Mouse (Mus musculus): Measurements from ENCODE around the gene Mfsd12. TPM values are rescaled to one million over a fixed set of nuclear protein-coding genes. Genes with fewer than 3 reads are reported as not detected.

The Mfsd12 gene
- polyA plus RNA-seq, 1 experiment from 2014 or later = 9.3 TPM

DNA sequence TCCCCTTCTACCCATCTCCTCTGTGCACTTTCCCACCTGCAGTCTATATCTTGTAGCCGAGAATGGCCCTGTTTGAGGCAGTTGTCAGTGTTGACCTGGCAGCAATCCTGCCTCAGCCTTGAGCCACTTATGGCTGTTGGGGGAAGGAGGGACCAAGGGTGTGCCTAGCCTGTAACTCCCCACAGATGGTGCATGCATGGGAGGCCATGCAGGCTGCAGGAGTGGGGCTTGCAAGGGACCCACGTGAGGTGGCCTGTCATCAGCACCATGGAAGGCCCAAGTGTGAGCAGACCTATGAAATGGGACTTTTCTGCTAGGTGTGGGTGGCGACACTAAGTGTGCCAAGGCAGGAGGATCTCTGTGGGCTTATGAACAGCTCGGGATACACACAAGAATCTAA lies 7.8 kb downstream of the Mfsd12 start:
- Histone ChIP-seq H3K4me1 (peaks cover 80% of the 10 kb centered on the region), H3K36me3 (peaks cover 59% of the 10 kb centered on the region), H3K27me3 (ENCODE audit: low read depth, poor library complexity, severe bottlenecking) (peaks cover 33% of the 10 kb centered on the region), H3K4me3 (peak overlapping the region; percentile 52), H3K27ac (replicated peaks) (peak overlapping the region; percentile 78), H3K9me3 (replicated peaks) (no peaks in the 10 kb centered on the region)
- 37% methylated on average over 4 of the region's 4 CpGs for WGBS
- DNase-seq (ENCODE audit: low spot score) = no peak

DNA sequence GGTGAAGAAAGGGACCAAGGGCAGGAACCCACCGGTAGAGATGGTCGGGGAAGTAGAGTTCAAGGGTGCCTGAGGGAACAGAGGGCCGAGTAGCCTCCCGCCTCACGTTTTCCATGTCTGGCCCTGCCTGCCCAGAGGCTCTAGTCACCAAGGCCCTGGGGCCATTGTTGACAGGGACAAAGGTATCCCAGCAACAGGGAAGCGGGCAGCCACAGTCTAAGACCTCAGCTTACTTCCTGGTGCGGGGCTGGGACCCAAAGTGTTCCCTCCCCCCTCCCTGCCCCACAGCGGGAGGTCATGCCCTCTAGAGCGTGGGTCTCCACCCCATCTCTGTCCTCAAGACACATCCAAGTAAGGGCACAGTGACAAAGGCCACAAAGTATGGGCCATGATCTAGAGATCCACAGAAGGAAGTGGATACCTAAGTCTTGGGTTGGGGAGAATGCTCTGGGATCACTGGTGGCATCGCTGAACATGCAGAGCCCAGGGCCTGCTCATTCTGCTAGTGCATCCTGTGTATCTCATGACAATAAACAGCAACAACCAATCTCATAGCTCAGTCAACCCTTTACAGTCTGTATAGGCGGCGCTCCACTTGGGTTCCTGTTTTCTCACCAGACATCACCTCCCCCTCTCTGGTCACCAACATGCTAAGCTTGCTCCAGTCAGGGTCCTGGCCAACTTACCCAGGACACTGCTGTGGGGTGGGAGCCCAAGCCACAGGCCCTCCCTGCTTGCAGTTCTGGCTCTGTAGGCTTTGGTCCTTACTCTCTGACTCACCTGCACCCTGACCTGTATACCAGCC lies 8.6 kb downstream of the Mfsd12 start, which contains the start of gene 4930404N11Rik:
TSS of gene 4930404N11Rik (minus strand) at position 145 of the 805 bp plus-strand sequence.
- H3K27ac ChIP-seq (replicated peaks) = peak within 1 kb of the TSS; percentile 78

DNA sequence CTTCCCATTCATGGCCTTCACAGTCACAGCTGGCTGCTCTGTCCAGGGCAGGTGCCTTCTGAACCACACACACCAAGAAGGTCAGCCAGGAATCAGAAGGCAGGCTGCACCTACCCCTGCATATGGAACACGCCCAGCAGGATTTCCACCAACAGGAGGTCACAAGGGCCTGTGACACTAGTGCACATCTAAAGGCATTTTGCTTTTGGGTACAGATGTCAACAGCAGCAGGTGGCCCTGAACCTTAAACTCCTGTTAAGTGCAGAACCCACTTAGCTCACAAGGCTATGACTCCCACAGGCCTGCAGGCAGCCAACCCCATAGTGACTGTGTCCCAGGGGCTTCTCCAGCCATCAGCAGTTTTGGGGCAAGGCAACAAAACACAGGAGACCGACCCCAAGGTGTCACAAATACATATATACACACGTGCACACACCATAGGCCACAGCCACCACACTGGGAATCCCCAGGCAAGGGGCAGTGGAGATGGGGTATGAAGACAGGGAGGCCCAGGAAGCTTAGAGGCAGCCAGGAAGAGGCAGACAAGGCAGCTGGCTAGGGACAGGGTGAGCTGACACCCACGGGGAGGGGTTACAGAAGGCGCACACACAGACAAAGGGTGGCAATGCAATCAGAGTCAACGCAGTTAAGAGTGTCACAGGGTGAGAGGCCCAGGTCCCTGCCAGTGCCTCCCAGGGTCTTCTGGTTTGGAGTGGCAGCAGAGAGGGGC lies 9.4 kb downstream of the Mfsd12 start:
- Histone ChIP-seq H3K27ac (replicated peaks) (peak overlapping the region; percentile 78), H3K36me3 (peaks cover 68% of the 10 kb centered on the region)
- no peak for DNase-seq (ENCODE audit: low spot score)

More for the DNA sequence above, 8.6 kb downstream of the Mfsd12 start, which contains the start of gene 4930404N11Rik:
- 21% methylated on average over 12 of the region's 12 CpGs for WGBS
- H3K27me3 ChIP-seq (ENCODE audit: low read depth, poor library complexity, severe bottlenecking) = peaks cover 33% of the 10 kb centered on the region
- H3K36me3 ChIP-seq = peaks cover 67% of the 10 kb centered on the region
- peak within 1 kb of the TSS; percentile 52 for H3K4me3 ChIP-seq
- peak; percentile 84 for DNase-seq (ENCODE audit: low spot score)
- H3K9me3 ChIP-seq (replicated peaks) = no peaks in the 10 kb centered on the region
- peaks cover 72% of the 10 kb centered on the region for H3K4me1 ChIP-seq

DNA sequence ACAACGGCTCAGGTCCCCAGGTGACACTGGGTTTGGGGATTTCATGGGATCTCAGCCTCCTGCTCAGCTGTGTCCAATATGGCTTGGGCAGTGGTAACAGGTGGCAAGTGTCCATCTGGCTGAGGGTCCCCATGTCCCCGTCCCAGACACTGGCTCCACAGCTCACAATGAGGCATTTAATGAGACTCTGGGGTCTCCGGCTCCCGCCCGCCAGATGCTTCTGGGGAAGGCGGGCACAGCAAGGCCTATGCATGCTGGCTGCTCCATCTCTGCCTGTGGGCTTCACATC lies 9.9 kb downstream of the Mfsd12 start:
- WGBS = 84% methylated on average over 6 of the region's 6 CpGs
- H3K4me1 ChIP-seq = peaks cover 64% of the 10 kb centered on the region
- H3K4me3 ChIP-seq = no peak overlapping the region
- DNase-seq (ENCODE audit: low spot score) = no peak
- H3K27ac ChIP-seq (replicated peaks) = 0 out of 2 replicates have a peak overlapping the region, but pooled peaks have one; percentile 78
- no peaks in the 10 kb centered on the region for H3K9me3 ChIP-seq (replicated peaks)
- H3K27me3 ChIP-seq (ENCODE audit: low read depth, poor library complexity, severe bottlenecking) = peaks cover 29% of the 10 kb centered on the region
- H3K36me3 ChIP-seq = peaks cover 68% of the 10 kb centered on the region

More for the DNA sequence above, 9.4 kb downstream of the Mfsd12 start:
- Histone ChIP-seq H3K9me3 (replicated peaks) (no peaks in the 10 kb centered on the region), H3K4me3 (peak overlapping the region; percentile 52; the same call in 1 of the 2 replicates), H3K4me1 (peaks cover 65% of the 10 kb centered on the region), H3K27me3 (ENCODE audit: low read depth, poor library complexity, severe bottlenecking) (peaks cover 33% of the 10 kb centered on the region)
- WGBS = 81% methylated on average over 6 of the region's 6 CpGs

DNA sequence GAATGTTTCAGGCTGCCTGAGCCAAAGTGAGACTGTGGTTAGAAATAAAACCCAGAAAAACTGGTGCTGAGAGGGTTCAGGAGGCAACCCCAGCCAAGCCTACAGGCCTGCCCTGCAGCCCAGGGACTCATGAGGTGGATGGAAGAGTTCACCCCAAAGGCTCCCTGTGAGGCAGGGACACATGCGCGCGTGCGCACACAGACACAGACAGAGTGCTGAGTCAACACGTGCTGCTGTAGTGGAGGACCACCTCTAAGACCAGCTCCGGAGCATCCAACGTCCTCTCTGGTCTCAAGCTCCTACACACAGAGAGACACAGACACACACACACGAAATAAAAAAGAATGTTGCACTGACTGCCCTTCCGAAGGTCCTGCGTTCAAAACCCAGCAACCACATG lies 18.0 kb downstream of the Mfsd12 start:
- Histone ChIP-seq H3K27me3 (ENCODE audit: low read depth, poor library complexity, severe bottlenecking) (no peaks in the 10 kb centered on the region), H3K9me3 (replicated peaks) (no peaks in the 10 kb centered on the region), H3K27ac (replicated peaks) (no peak overlapping the region), H3K4me3 (peak overlapping the region; percentile 20; the same call in 1 of the 2 replicates), H3K36me3 (peaks cover 64% of the 10 kb centered on the region), H3K4me1 (peaks cover 47% of the 10 kb centered on the region)
- DNase-seq (ENCODE audit: low spot score) = no peak
- 93% methylated on average over 10 of the region's 10 CpGs for WGBS

DNA sequence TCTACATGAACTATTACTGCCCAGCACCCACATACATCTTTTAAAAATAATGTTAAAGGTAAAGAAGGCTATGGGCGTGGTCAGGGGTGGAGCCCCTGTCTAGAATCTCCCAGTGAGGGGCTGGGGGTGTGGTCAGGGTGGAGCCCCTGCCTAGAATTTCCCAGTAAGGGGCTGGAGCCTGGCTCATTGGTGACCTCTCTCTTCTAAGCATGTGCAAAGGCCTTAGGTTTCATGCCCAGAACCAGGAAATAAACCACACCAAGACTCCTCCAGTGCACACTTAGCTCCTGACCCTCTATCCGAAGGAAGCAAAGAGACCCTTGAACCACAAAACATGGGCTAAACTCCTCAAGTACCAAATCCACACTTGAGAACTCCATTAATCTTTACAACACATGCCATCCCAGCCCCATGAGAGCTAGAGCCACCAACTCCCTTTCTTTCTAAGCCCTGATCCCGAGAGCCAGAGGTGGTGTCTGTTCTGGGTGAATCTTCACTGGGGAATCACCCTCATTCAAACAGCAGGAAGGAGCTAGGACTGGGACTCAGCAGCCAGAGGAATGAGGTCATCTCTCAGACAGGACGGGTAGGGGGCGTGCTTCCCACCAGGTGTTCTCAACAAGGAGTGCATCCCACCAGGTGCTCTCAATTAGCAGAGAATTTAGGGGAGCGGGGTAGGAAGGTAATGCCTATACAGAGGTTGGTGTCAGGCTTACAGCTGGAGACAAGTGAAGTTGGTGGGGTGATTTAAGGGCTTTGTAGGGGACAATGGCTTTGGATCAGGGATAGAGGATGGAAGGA lies 19.5 kb downstream of the Mfsd12 start:
- WGBS = 49% methylated on average over 6 of the region's 6 CpGs
- Histone ChIP-seq H3K4me1 (peaks cover 47% of the 10 kb centered on the region), H3K36me3 (peaks cover 49% of the 10 kb centered on the region), H3K27me3 (ENCODE audit: low read depth, poor library complexity, severe bottlenecking) (no peaks in the 10 kb centered on the region), H3K27ac (replicated peaks) (peak overlapping the region; percentile 97), H3K9me3 (replicated peaks) (no peaks in the 10 kb centered on the region), H3K4me3 (peak overlapping the region; percentile 93)
- DNase-seq (ENCODE audit: low spot score) = no peak

DNA sequence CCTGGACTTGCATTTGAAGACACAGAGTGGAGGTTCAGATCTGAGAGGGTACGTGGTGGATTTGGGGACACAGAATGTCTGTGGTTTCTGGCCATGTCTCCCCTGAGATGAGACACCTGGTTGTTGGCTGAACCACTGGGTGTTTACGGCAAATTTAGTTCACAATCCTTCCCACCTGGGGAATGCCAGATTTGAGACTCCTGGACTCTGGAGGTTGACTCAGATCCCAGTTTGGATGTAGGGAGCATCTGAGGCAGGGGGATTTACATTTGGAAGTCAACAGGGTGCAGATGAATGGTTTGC lies 20.0 kb downstream of the Mfsd12 start:
- Histone ChIP-seq H3K4me3 (peak overlapping the region; percentile 93), H3K27me3 (ENCODE audit: low read depth, poor library complexity, severe bottlenecking) (no peaks in the 10 kb centered on the region), H3K27ac (replicated peaks) (peak overlapping the region; percentile 97), H3K4me1 (peaks cover 42% of the 10 kb centered on the region), H3K9me3 (replicated peaks) (no peaks in the 10 kb centered on the region), H3K36me3 (peaks cover 44% of the 10 kb centered on the region)
- 69% methylated on average over 2 of the region's 2 CpGs for WGBS
- no peak for DNase-seq (ENCODE audit: low spot score)

DNA sequence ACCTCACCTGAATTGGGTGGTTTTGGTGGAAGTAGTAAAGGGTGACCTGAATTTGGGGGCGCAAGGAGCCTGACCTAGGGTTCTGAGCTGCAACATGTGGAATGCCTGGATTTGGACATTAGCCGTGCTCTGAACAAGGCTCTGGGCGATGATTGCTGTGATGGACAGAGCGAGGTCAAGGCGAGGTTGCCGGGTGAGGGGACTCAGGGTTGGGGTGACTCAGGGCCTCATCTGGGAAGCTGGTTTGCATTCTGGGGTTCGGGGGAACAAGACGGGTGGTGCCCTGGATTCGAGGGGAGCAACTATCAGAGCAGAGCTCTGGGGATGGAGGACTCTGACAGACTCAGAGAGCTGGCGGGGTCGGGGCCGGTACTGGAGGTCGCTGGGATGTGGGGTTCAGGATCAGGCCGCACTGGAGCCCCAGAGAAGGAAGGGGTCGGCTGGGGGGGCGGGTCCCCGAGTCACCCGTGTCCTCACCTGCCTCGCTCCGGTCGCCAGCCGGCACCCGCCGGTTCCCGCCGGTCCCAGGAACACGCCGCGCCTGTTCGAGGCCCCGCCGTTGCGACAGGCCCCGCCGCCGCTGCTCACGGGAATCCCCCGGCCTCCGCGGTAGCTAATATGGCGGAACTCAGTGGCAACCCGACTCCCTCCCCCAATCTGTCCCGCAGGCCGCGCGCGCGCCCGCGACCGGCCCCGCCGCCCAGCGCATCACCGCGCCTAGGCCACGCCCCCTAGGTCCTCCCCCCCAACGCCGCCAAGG lies 20.7 kb downstream of the Mfsd12 start, which contains the start of gene Fzr1:
TSS of gene Fzr1 (minus strand) at position 724 of the 760 bp plus-strand sequence.
- H3K4me1 ChIP-seq = peaks cover 38% of the 10 kb centered on the region
- H3K36me3 ChIP-seq = peaks cover 37% of the 10 kb centered on the region
- H3K27ac ChIP-seq (replicated peaks) = peak within 1 kb of the TSS; percentile 97
- H3K27me3 ChIP-seq (ENCODE audit: low read depth, poor library complexity, severe bottlenecking) = no peaks in the 10 kb centered on the region
- DNase-seq (ENCODE audit: low spot score) = no peak
- 1% methylated on average over 59 of the region's 59 CpGs for WGBS
- peak within 1 kb of the TSS; percentile 93 for H3K4me3 ChIP-seq
- H3K9me3 ChIP-seq (replicated peaks) = no peaks in the 10 kb centered on the region

DNA sequence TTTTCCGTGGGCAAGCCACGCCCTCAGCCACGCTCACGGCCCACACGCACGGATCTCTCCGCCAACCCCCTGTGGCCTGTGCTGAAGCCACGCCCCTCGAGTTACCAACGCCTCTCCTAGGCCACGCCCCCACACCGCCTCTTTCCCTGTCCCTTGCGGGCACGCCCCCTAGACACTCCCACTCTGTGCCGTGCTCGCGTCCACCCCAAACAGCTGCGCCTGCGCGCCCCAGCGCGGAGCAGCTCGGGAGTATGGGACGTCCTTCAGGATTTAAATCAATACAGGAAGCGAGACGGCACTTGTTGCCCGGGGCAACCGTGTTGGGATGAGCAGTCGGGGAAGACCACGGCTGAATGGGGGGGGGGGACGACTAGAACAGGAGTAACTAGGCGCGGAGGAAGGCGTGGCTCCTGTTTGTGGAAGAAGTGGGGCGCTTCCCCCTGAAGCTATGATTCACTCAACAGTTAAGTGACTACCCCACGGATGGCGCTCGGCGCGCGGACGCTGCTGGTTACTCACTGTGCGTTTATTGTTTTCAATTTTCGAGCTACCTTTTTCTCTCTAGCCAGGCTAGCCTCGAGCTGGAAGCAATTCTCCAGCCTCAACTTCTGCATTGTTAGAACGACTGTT lies 21.4 kb downstream of the Mfsd12 start:
- Histone ChIP-seq H3K36me3 (peaks cover 30% of the 10 kb centered on the region), H3K4me1 (peaks cover 32% of the 10 kb centered on the region), H3K9me3 (replicated peaks) (no peaks in the 10 kb centered on the region), H3K4me3 (peak overlapping the region; percentile 93), H3K27me3 (ENCODE audit: low read depth, poor library complexity, severe bottlenecking) (no peaks in the 10 kb centered on the region), H3K27ac (replicated peaks) (peak overlapping the region; percentile 97)
- DNase-seq (ENCODE audit: low spot score) = peak; percentile 100
- WGBS = under 1% methylated on average over 46 of the region's 46 CpGs

DNA sequence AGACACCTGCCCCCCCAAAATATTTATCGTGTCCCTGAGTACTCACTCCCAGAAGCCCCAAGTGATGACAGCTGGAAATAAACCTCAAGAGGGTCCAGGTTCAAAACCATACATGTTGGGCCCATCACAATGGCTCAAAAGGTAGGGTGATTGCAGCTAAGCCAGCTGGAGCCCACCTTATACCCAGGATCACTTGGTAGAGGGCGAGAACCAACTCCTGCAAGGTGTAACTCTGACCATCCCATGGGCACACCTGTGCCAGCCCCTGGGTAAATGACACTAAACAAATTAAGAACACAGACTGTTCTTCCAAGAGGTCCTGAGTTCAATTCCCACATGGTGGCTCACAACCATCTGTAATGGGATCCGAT lies 21.9 kb downstream of the Mfsd12 start:
- Histone ChIP-seq H3K4me3 (peak overlapping the region; percentile 93), H3K9me3 (replicated peaks) (no peaks in the 10 kb centered on the region), H3K27ac (replicated peaks) (peak overlapping the region; percentile 97), H3K27me3 (ENCODE audit: low read depth, poor library complexity, severe bottlenecking) (no peaks in the 10 kb centered on the region), H3K36me3 (peaks cover 25% of the 10 kb centered on the region), H3K4me1 (peaks cover 32% of the 10 kb centered on the region)
- no peak for DNase-seq (ENCODE audit: low spot score)
- WGBS = 62% methylated on average over 3 of the region's 3 CpGs

DNA sequence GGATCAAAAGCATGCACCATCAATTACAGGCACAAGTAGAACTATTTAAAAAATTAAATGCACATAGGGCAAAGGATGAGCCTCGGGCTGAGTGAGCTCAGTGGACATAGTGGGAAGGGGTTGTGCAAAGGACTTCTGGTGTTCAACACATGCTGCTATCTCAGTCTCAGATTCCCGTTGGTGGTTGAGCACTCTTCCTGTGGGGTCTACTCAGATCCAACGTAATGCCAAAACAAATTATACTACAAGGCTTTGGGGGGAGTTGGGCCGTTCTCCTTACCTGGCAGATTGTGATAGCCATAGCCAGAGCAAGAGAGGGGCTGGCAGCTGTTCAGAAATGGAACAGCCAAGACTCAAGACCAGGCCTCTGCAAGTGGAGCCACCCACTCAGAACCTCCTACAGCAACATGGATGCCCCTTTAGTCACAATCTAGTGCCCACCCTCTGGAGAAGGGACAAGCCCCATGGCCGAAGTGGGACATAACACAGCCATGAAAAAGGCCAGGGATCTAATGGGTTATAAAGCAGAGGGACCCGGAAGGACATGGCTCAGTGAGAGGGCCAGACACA lies 22.6 kb downstream of the Mfsd12 start:
- Histone ChIP-seq H3K4me1 (peaks cover 36% of the 10 kb centered on the region), H3K4me3 (no peak overlapping the region), H3K9me3 (replicated peaks) (no peaks in the 10 kb centered on the region), H3K27me3 (ENCODE audit: low read depth, poor library complexity, severe bottlenecking) (no peaks in the 10 kb centered on the region), H3K36me3 (peaks cover 19% of the 10 kb centered on the region), H3K27ac (replicated peaks) (peak overlapping the region; percentile 97)
- no peak for DNase-seq (ENCODE audit: low spot score)
- WGBS = 90% methylated on average over 6 of the region's 6 CpGs

All from midbrain, embryonic 10.5 days (tissue).